Mouse (Mus musculus) thymus, postnatal 14 days (tissue): ENCODE results near the gene Galnt13.
"Not testable (repeated sequence)": the region's sequence is repeated elsewhere in the genome, so short reads cannot be mapped to it uniquely, and the experiment has no call there.

Source experiments
- DNase-seq: peaks from one replicate; pipeline ENCODE4 v3.0.0; 2021

Gene Galnt13

GRCm38 (mm10) chr2:54435937-54436735 is at the start of gene Galnt13:
Galnt13 (plus strand) TSS chr2:54436317.
- no peak for DNase-seq

- DNase-seq, result no peak
Measured at GRCm38 (mm10) chr2:54431060-54431459, 5.1 kb upstream of the Galnt13 start.

- DNase-seq, result no peak
Measured at GRCm38 (mm10) chr2:54435380-54435779, 737 bp upstream of the Galnt13 start.

- no peak for DNase-seq
Measured at GRCm38 (mm10) chr2:54436736-54437500, 801 bp downstream of the Galnt13 start.

- DNase-seq, result no peak
Measured at GRCm38 (mm10) chr2:54437501-54437830, 1.3 kb downstream of the Galnt13 start.

GRCm38 (mm10) chr2:54442734-54443500 is 6.8 kb downstream of the Galnt13 start:
- DNase-seq, result no peak

- DNase-seq, result no peak
Measured at GRCm38 (mm10) chr2:54483426-54483825, 47.3 kb downstream of the Galnt13 start.

- no peak for DNase-seq
Measured at GRCm38 (mm10) chr2:54522989-54523388, 86.9 kb downstream of the Galnt13 start.

GRCm38 (mm10) chr2:54527073-54527472 is 91.0 kb downstream of the Galnt13 start:
- DNase-seq, result no peak

GRCm38 (mm10) chr2:54558357-54559153 is 122.4 kb downstream of the Galnt13 start:
- DNase-seq, result no peak

- no peak for DNase-seq
Measured at GRCm38 (mm10) chr2:54565068-54565467, 129.0 kb downstream of the Galnt13 start.

- DNase-seq, result no peak
Measured at GRCm38 (mm10) chr2:54567186-54567585, 131.1 kb downstream of the Galnt13 start.

- no peak for DNase-seq
Measured at GRCm38 (mm10) chr2:54567632-54568031, 131.5 kb downstream of the Galnt13 start.

GRCm38 (mm10) chr2:54713817-54714216 is 277.7 kb downstream of the Galnt13 start:
- DNase-seq, result not testable (repeated sequence)

GRCm38 (mm10) chr2:54751232-54751631 is 315.1 kb downstream of the Galnt13 start:
- no peak for DNase-seq

GRCm38 (mm10) chr2:54759781-54760180 is 323.7 kb downstream of the Galnt13 start:
- no peak for DNase-seq

GRCm38 (mm10) chr2:54778790-54779273 is 342.7 kb downstream of the Galnt13 start:
- no peak for DNase-seq

GRCm38 (mm10) chr2:54813670-54814256 is 377.6 kb downstream of the Galnt13 start:
- no peak for DNase-seq

- DNase-seq, result no peak
Measured at GRCm38 (mm10) chr2:54841245-54841644, 405.1 kb downstream of the Galnt13 start.

- DNase-seq, result no peak
Measured at GRCm38 (mm10) chr2:54906282-54907060, 470.4 kb downstream of the Galnt13 start.

- no peak for DNase-seq
Measured at GRCm38 (mm10) chr2:54915088-54915670, 479.1 kb downstream of the Galnt13 start.
